Mouse (Mus musculus): ENCODE measurements at regions not wholly inside any gene's neighbourhood (a gene's known extent, or its start where the extent isn't known, plus 50 kb on each side); places are given as distances from the start of the nearest gene placed in this dataset.

- DNase-seq (ENCODE audit: low spot score in 2 of 2): no peak
Observed at GRCm38 (mm10) chr17:7467638-7468037, 82.4 kb upstream of the Unc93a2 start.

DNA sequence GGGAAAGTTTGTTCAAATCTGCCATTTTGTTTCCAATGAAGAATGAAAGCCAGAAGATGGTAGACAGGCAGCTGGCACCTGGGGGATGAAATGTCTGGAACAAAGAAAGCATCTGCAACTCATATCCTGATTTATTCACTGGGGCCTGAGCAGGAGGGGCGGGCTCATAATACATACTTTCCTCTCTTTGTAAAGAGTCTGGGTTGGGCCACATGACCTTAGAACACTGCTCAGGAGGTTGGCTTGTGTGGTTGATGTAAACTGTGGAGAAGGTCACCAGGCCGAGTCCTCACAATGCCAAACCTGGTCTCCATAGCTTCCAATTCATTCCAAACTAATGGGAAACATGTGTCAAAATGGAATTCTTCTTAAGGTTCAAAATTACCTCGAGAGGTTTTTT is 79.6 kb upstream of the Unc93a2 start:
- no peak for DNase-seq (ENCODE audit: low spot score in 2 of 2)

DNA sequence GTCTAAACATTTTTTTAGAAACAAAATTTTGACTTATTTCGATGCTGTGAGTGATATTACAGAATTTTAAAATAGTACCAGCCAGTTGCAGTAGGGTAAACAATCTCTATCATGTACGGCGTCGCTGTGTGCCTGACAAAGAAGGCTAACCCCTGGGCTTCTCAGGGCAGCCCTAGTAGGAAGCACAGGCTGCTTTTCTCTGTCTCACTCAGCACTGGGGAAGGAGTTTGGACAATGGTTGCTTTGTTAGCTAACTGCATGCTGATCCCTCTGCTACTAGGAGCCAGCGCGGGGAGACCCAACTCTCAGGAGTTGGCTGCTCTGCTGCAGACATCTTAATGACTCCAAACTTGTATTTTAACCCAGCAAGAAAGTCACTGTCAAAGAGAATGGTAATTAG is 75.9 kb upstream of the Unc93a2 start:
- DNase-seq (ENCODE audit: low spot score in 2 of 2): no peak

- no peak for DNase-seq (ENCODE audit: low spot score in 2 of 2)
Observed at GRCm38 (mm10) chr17:7456939-7457338, 71.7 kb upstream of the Unc93a2 start.

DNA sequence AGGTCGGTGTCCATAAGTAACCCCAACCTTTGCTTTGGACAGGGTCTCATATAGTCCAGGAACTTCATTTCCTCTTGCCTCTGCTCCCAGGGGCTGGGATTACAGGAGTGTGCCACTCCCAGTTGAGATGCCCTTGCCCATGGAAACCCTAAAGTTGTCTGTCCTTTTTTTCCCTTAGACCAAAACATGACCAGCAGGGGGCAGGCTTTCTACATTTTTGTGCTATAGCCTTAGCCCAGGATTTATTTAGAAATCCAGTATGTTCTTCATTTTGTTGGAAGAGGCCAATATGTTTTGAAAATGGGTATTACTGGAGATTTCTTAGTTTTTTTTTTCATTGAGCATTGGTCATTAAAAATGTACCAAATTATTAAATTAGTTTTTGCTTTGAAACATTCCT is 58.6 kb upstream of the Unc93a2 start:
- peak in 1 of 2 experiments; percentile 60 for DNase-seq (ENCODE audit: low spot score in 2 of 2)

- DNase-seq (ENCODE audit: low spot score in 2 of 2): no peak
Observed at GRCm38 (mm10) chr17:7435075-7435474, 49.8 kb upstream of the Unc93a2 start.
